Mouse (Mus musculus) MEL (cell line): Measurements from ENCODE around the gene Gm20388. TPM values are rescaled to one million over a fixed set of nuclear protein-coding genes. Genes with fewer than 3 reads are reported as not detected.

Source experiments
- DNase-seq: peaks from one replicate; pipeline ENCODE4 v3.0.0; 2011; ENCODE audit warnings: low read depth, low spot score
- H3K27ac ChIP-seq: 2 replicates; pipeline ENCODE4 v1.5.1; 2012; ENCODE audit warnings: low read depth, mild to moderate bottlenecking, control low read depth, low read length, moderate library complexity; ENCODE audit not compliant: control insufficient read depth
- H3K27me3 ChIP-seq, 2 experiments: fragments of 150-350 bp in 1 of 2; sonication (generic) in 1 of 2; 2 replicates each; pipeline ENCODE4 v1.6.1; 2012; ENCODE audit warnings: low read length in 2 of 2, mild to moderate bottlenecking in 2 of 2, improper control_type of control experiment in 1 of 2, moderate library complexity in 1 of 2; ENCODE audit not compliant: insufficient read depth in 2 of 2, control insufficient read depth in 1 of 2
- H3K36me3 ChIP-seq, 2 experiments: 2 replicates each; pipeline ENCODE4 v1.6.1; 2012 to 2014; ENCODE audit warnings: low read length in 2 of 2, improper control_type of control experiment in 1 of 2, inconsistent platforms in 1 of 2, mild to moderate bottlenecking in 1 of 2; ENCODE audit not compliant: insufficient read depth in 2 of 2, control insufficient read depth in 1 of 2
- H3K4me1 ChIP-seq, 2 experiments: fragments of 150-350 bp in 1 of 2; sonication (generic) in 1 of 2; 2 replicates each; pipeline ENCODE4 v1.6.1; 2012; ENCODE audit warnings: low read length in 2 of 2, improper control_type of control experiment in 1 of 2, mild to moderate bottlenecking in 1 of 2; ENCODE audit not compliant: insufficient read depth in 2 of 2, control insufficient read depth in 1 of 2
- H3K4me3 ChIP-seq, 2 experiments: fragments of 150-350 bp in 1 of 2; sonication (generic) in 1 of 2; 2 replicates each; pipeline ENCODE4 v1.5.1; 2012; ENCODE audit warnings: low read depth in 2 of 2, low read length in 2 of 2, mild to moderate bottlenecking in 2 of 2, moderate library complexity in 2 of 2, control low read depth in 1 of 2, improper control_type of control experiment in 1 of 2; ENCODE audit not compliant: control insufficient read depth in 1 of 2, insufficient read depth in 1 of 2
- H3K79me2 ChIP-seq: 2 replicates; pipeline ENCODE4 v1.6.1; 2012; ENCODE audit warnings: mild to moderate bottlenecking, low read length, moderate library complexity; ENCODE audit not compliant: control insufficient read depth, poor library complexity, insufficient read depth
- H3K9ac ChIP-seq: 2 replicates; pipeline ENCODE4 v1.6.1; 2012; ENCODE audit warnings: low read depth, mild to moderate bottlenecking, control low read depth, low read length, moderate library complexity; ENCODE audit not compliant: control insufficient read depth, poor library complexity, severe bottlenecking
- H3K9me3 ChIP-seq: fragments of 150-350 bp; sonication (generic); replicated peaks from 2 replicates; pipeline ENCODE4 v1.6.1; 2012; ENCODE audit warnings: mild to moderate bottlenecking, low read length, improper control_type of control experiment, moderate library complexity; ENCODE audit not compliant: insufficient read depth
- BHLHE40 ChIP-seq: IDR thresholded peaks from 2 replicates; pipeline ENCODE4 v1.6.1; 2012; ENCODE audit warnings: low read depth, mild to moderate bottlenecking, inconsistent platforms, low read length, improper control_type of control experiment, borderline replicate concordance
- CHD1 ChIP-seq: IDR thresholded peaks from 2 replicates; pipeline ENCODE4 v1.6.1; 2012; ENCODE audit warnings: low read depth, mild to moderate bottlenecking, inconsistent platforms, low read length, improper control_type of control experiment
- CHD2 ChIP-seq: IDR thresholded peaks from 2 replicates; pipeline ENCODE4 v1.6.1; 2011; ENCODE audit warnings: low read length, improper control_type of control experiment
- E2F4 ChIP-seq: IDR thresholded peaks from 2 replicates; pipeline ENCODE4 v1.6.1; 2011; ENCODE audit warnings: low read depth, low read length, improper control_type of control experiment, borderline replicate concordance
- EP300 ChIP-seq, 2 experiments: IDR thresholded peaks; 2 replicates each; pipeline ENCODE4 v1.6.1; 2011; ENCODE audit warnings: improper control_type of control experiment in 2 of 2, low read length in 2 of 2, low read depth in 1 of 2, mild to moderate bottlenecking in 1 of 2
- HCFC1 ChIP-seq: IDR thresholded peaks from 2 replicates; pipeline ENCODE4 v1.6.1; 2012; ENCODE audit warnings: low read depth, mild to moderate bottlenecking, inconsistent platforms, low read length, improper control_type of control experiment, moderate library complexity
- MAFK ChIP-seq: IDR thresholded peaks from 2 replicates; pipeline ENCODE4 v1.6.1; 2011; ENCODE audit warnings: low read depth, mild to moderate bottlenecking, low read length, improper control_type of control experiment, borderline replicate concordance
- MAZ ChIP-seq: IDR thresholded peaks from 2 replicates; pipeline ENCODE4 v1.6.1; 2012; ENCODE audit warnings: low read depth, mild to moderate bottlenecking, inconsistent platforms, low read length, improper control_type of control experiment
- MYC ChIP-seq: IDR thresholded peaks from 2 replicates; pipeline ENCODE4 v1.6.1; 2011; ENCODE audit warnings: low read depth, mild to moderate bottlenecking, low read length, improper control_type of control experiment, moderate library complexity
- POLR2AphosphoS5 ChIP-seq: IDR thresholded peaks from 2 replicates; pipeline ENCODE4 v1.6.1; 2012; ENCODE audit warnings: low read depth, borderline replicate concordance, mild to moderate bottlenecking, inconsistent platforms, low read length, moderate library complexity, mixed read lengths
- RAD21 ChIP-seq: IDR thresholded peaks from 2 replicates; pipeline ENCODE4 v1.6.1; 2011; ENCODE audit warnings: mild to moderate bottlenecking, low read depth, low read length, improper control_type of control experiment
- TBP ChIP-seq: IDR thresholded peaks from 2 replicates; pipeline ENCODE4 v1.8.0; 2011; ENCODE audit warnings: low read depth, low read length, improper control_type of control experiment
- TCF12 ChIP-seq: IDR thresholded peaks from 2 replicates; pipeline ENCODE4 v1.6.1; 2014; ENCODE audit warnings: low read depth, mild to moderate bottlenecking, inconsistent platforms, low read length, improper control_type of control experiment, moderate library complexity
- USF2 ChIP-seq, 2 experiments: IDR thresholded peaks; 2 replicates each; pipeline ENCODE4 v1.6.1; 2011 to 2012; ENCODE audit warnings: improper control_type of control experiment in 2 of 2, low read length in 2 of 2, borderline replicate concordance in 1 of 2, inconsistent platforms in 1 of 2, low read depth in 1 of 2, mild to moderate bottlenecking in 1 of 2; ENCODE audit not compliant: insufficient read depth in 1 of 2
- polyA plus RNA-seq, 2 experiments: library from polyadenylated mRNA; stranded (reverse) in 1 of 2; unstranded in 1 of 2; fragments of >175 nt in 1 of 2; fragments of >200 nt in 1 of 2; gene quantifications; 2 replicates each; pipeline versions ENCODE4 v1.2.1 to v1.2.4; 2012; ENCODE audit warnings: low replicate concordance in 2 of 2, low read depth in 1 of 2; ENCODE audit not compliant: insufficient read length in 2 of 2, insufficient read depth in 1 of 2, missing spikeins in 1 of 2
- total RNA-seq: library from RNA; depleted of rRNA; stranded (reverse); fragments of 300-350 nt; gene quantifications from 2 replicates; pipeline ENCODE4 v1.2.3, GENCODE M21; 2012

Gm20388 gene
- total and polyA plus RNA-seq, 3 experiments: 11.1 to 17.8 TPM; not detected in 1

GRCm38 (mm10) chr8:120234866-120235265 is 324.2 kb downstream of the Gm20388 start:
- DNase-seq: no peak
- Histone ChIP-seq H3K9me3 (no peaks in the 10 kb centered on the region), H3K79me2 (no peaks in the 10 kb centered on the region), H3K4me1 (no peaks in the 10 kb centered on the region), H3K4me3 (no peak overlapping the region), H3K36me3 (no peaks in the 10 kb centered on the region), H3K27ac (no peak overlapping the region), H3K27me3 (no peaks in the 10 kb centered on the region), H3K9ac (no peak overlapping the region)
- TF ChIP-seq EP300 (IDR thresholded peaks at IDR 0.05; ENCODE audit: low read depth in 1 of 2, low read length in 2 of 2): no peak
- TF ChIP-seq MAFK: no peak
- TF ChIP-seq MAZ: no peak
- no peak for TF ChIP-seq HCFC1
- TF ChIP-seq MYC: no peak
- no peak for TF ChIP-seq TCF12
- TF ChIP-seq BHLHE40: no peak
- no peak for TF ChIP-seq CHD1

GRCm38 (mm10) chr8:120243222-120243621 is 332.6 kb downstream of the Gm20388 start:
- Histone ChIP-seq H3K27me3 (peaks cover 0 to 4% of the 10 kb centered on the region in 2 experiments; a peak in 2 of 4 replicates), H3K27ac (no peak overlapping the region), H3K4me3 (no peak overlapping the region), H3K9me3 (no peaks in the 10 kb centered on the region), H3K79me2 (no peaks in the 10 kb centered on the region), H3K4me1 (no peaks in the 10 kb centered on the region), H3K9ac (no peak overlapping the region), H3K36me3 (no peaks in the 10 kb centered on the region)
- DNase-seq: no peak
- TF ChIP-seq RAD21 (no peak), HCFC1 (no peak), E2F4 (no peak), POLR2AphosphoS5 (no peak), MAFK (no peak), CHD2 (no peak), TBP (no peak)

- H3K79me2 ChIP-seq: no peaks in the 10 kb centered on the region
- no peak for DNase-seq
- H3K36me3 ChIP-seq: no peaks in the 10 kb centered on the region
- TF ChIP-seq USF2 (IDR thresholded peaks at IDR 0.05; ENCODE audit: borderline replicate concordance in 1 of 2, insufficient read depth in 1 of 2, low read depth in 1 of 2, low read length in 2 of 2) (no peak), TBP (no peak)
- TF ChIP-seq, all 39 proteins: peak for 0
- no peak overlapping the region for H3K9ac ChIP-seq
- H3K4me3 ChIP-seq: no peak overlapping the region
- no peaks in the 10 kb centered on the region for H3K4me1 ChIP-seq
- peaks cover 0 to 4% of the 10 kb centered on the region in 2 experiments; a peak in 2 of 4 replicates for H3K27me3 ChIP-seq
- no peak overlapping the region for H3K27ac ChIP-seq
- no peaks in the 10 kb centered on the region for H3K9me3 ChIP-seq
These were observed 333.3 kb downstream of the Gm20388 start for GRCm38 (mm10) chr8:120243916-120244451.
